Mouse (Mus musculus): ENCODE results near the gene Tbrg1. TPM values are rescaled to one million over a fixed set of nuclear protein-coding genes. Genes with fewer than 3 reads are reported as not detected.

Gene Tbrg1
- polyA plus RNA-seq, 1 experiment = 89.7 TPM

- no peak overlapping the region for H3K4me3 ChIP-seq (ENCODE audit: insufficient read depth, poor library complexity, severe bottlenecking)
- no peaks in the 10 kb centered on the region for H3K79me2 ChIP-seq (ENCODE audit: control insufficient read depth, insufficient read depth)
Measured at GRCm38 (mm10) chr9:37600538-37601205, 56.4 kb downstream of the Tbrg1 start.

More at GRCm38 (mm10) chr9:37600538-37601205, 56.4 kb downstream of the Tbrg1 start:
- Histone ChIP-seq H3K36me3 (ENCODE audit: control insufficient read depth, insufficient read depth) (no peaks in the 10 kb centered on the region), H3K27me3 (ENCODE audit: control insufficient read depth, insufficient read depth, insufficient read length) (no peaks in the 10 kb centered on the region), H3ac (ENCODE audit: control insufficient read depth, insufficient read length, low read depth) (no peak overlapping the region), H3K79me3 (ENCODE audit: low read depth) (no peaks in the 10 kb centered on the region)
- TF ChIP-seq MAX (IDR thresholded peaks at IDR 0.05) (no peak), USF1 (IDR thresholded peaks at IDR 0.05; ENCODE audit: low read depth) (no peak), FOSL1 (IDR thresholded peaks at IDR 0.05; ENCODE audit: insufficient read depth, low read length, poor library complexity, severe bottlenecking) (no peak), CEBPB (IDR thresholded peaks at IDR 0.05; ENCODE audit: low read depth) (no peak), CTCF (IDR thresholded peaks at IDR 0.05; ENCODE audit: control insufficient read depth, insufficient read depth, insufficient read length) (no peak), MYOG (IDR thresholded peaks at IDR 0.05; ENCODE audit: control insufficient read depth, extremely low read depth, insufficient read length) (no peak), MYOD1 (IDR thresholded peaks at IDR 0.05; ENCODE audit: control insufficient read depth, insufficient read length, low read depth) (no peak)

Other genes with a start within 250 kb of the Tbrg1 start
- gene Robo3, start 224.1 kb downstream of the Tbrg1 start, polyA plus RNA-seq (2012; fragmentation: generic; extraction: Trizol) = 0.18 TPM
- gene Msantd2, start 168.0 kb downstream of the Tbrg1 start, polyA plus RNA-seq (2012; fragmentation: generic; extraction: Trizol) = 8.4 TPM
- 0.06 TPM for gene Esam, start 129.2 kb downstream of the Tbrg1 start, polyA plus RNA-seq (2012; fragmentation: generic; extraction: Trizol)
- 0.18 TPM for gene Vsig2, start 118.1 kb downstream of the Tbrg1 start, polyA plus RNA-seq (2012; fragmentation: generic; extraction: Trizol)
- 2.6 TPM for gene Nrgn, start 104.4 kb downstream of the Tbrg1 start, polyA plus RNA-seq (2012; fragmentation: generic; extraction: Trizol)
- 0.51 TPM for gene Siae, start 101.6 kb downstream of the Tbrg1 start, polyA plus RNA-seq (2012; fragmentation: generic; extraction: Trizol)
- 1.2 TPM for gene Spa17, start 43.6 kb downstream of the Tbrg1 start, polyA plus RNA-seq (2012; fragmentation: generic; extraction: Trizol)
- not detected for gene Panx3, start 11.9 kb upstream of the Tbrg1 start, polyA plus RNA-seq (2012; fragmentation: generic; extraction: Trizol)
- gene Olfr160, start 58.9 kb upstream of the Tbrg1 start, polyA plus RNA-seq (2012; fragmentation: generic; extraction: Trizol) = not detected
- gene Olfr874, start 87.8 kb upstream of the Tbrg1 start, polyA plus RNA-seq (2012; fragmentation: generic; extraction: Trizol) = not detected
- gene Olfr875, start 114.5 kb upstream of the Tbrg1 start, polyA plus RNA-seq (2012; fragmentation: generic; extraction: Trizol) = not detected
- gene Olfr876, start 145.7 kb upstream of the Tbrg1 start, polyA plus RNA-seq (2012; fragmentation: generic; extraction: Trizol) = not detected
- not detected for gene Olfr877, start 197.0 kb upstream of the Tbrg1 start, polyA plus RNA-seq (2012; fragmentation: generic; extraction: Trizol)
- gene Olfr145, start 239.4 kb upstream of the Tbrg1 start, polyA plus RNA-seq (2012; fragmentation: generic; extraction: Trizol) = not detected

Measured in C2C12 (cell line).